Mouse (Mus musculus): ENCODE data around the gene Papola. TPM values are rescaled to one million over a fixed set of nuclear protein-coding genes. Genes with fewer than 3 reads are reported as not detected.
A peak's percentile ranks its signal among the peaks of the same experiment; 100 is the strongest.

The Papola gene
- polyA plus RNA-seq, 1 experiment from 2014 or later = 97.1 TPM

- Histone ChIP-seq H3K36me3 (replicated peaks) (no peaks in the 10 kb centered on the region), H3K4me1 (replicated peaks) (peaks cover 44% of the 10 kb centered on the region), H3K4me2 (no peak overlapping the region), H3K4me3 (replicated peaks) (no peak overlapping the region), H3K9me3 (replicated peaks) (no peaks in the 10 kb centered on the region), H3K27me3 (no peaks in the 10 kb centered on the region), H3K9ac (no peak overlapping the region), H3K27ac (replicated peaks) (no peak overlapping the region)
- no peak for ATAC-seq (ENCODE audit: insufficient read depth)
- WGBS (ENCODE audit: insufficient replicate concordance) = 66% methylated on average over 11 of the region's 11 CpGs
Observed at GRCm38 (mm10) chr12:105761171-105761570, 23.3 kb upstream of the Papola start.

GRCm38 (mm10) chr12:105761629-105762028, 22.9 kb upstream of the Papola start:
- Histone ChIP-seq H3K4me3 (replicated peaks) (no peak overlapping the region), H3K9ac (no peak overlapping the region), H3K36me3 (replicated peaks) (no peaks in the 10 kb centered on the region), H3K4me2 (no peak overlapping the region), H3K9me3 (replicated peaks) (no peaks in the 10 kb centered on the region), H3K27ac (replicated peaks) (no peak overlapping the region), H3K27me3 (no peaks in the 10 kb centered on the region), H3K4me1 (replicated peaks) (peaks cover 44% of the 10 kb centered on the region)
- ATAC-seq (ENCODE audit: insufficient read depth) = no peak
- 63% methylated on average over 3 of the region's 3 CpGs for WGBS (ENCODE audit: insufficient replicate concordance)

- no peak for ATAC-seq (ENCODE audit: insufficient read depth)
- Histone ChIP-seq H3K36me3 (replicated peaks) (no peaks in the 10 kb centered on the region), H3K9ac (no peak overlapping the region), H3K4me3 (replicated peaks) (no peak overlapping the region), H3K27ac (replicated peaks) (no peak overlapping the region), H3K4me2 (no peak overlapping the region), H3K27me3 (no peaks in the 10 kb centered on the region), H3K4me1 (replicated peaks) (no peaks in the 10 kb centered on the region), H3K9me3 (replicated peaks) (no peaks in the 10 kb centered on the region)
- 37% methylated on average over 10 of the region's 10 CpGs for WGBS (ENCODE audit: insufficient replicate concordance)
Observed at GRCm38 (mm10) chr12:105769700-105770099, 14.8 kb upstream of the Papola start.

- Histone ChIP-seq H3K27me3 (no peaks in the 10 kb centered on the region), H3K4me2 (no peak overlapping the region), H3K4me1 (replicated peaks) (no peaks in the 10 kb centered on the region), H3K4me3 (replicated peaks) (no peak overlapping the region), H3K36me3 (replicated peaks) (no peaks in the 10 kb centered on the region), H3K27ac (replicated peaks) (no peak overlapping the region), H3K9me3 (replicated peaks) (no peaks in the 10 kb centered on the region), H3K9ac (no peak overlapping the region)
- ATAC-seq (ENCODE audit: insufficient read depth) = no peak
- 75% methylated on average over 7 of the region's 7 CpGs for WGBS (ENCODE audit: insufficient replicate concordance)
Observed at GRCm38 (mm10) chr12:105774871-105775270, 9.6 kb upstream of the Papola start.

- Histone ChIP-seq H3K9me3 (replicated peaks) (no peaks in the 10 kb centered on the region), H3K9ac (no peak overlapping the region), H3K4me1 (replicated peaks) (no peaks in the 10 kb centered on the region), H3K27me3 (no peaks in the 10 kb centered on the region), H3K4me3 (replicated peaks) (no peak overlapping the region), H3K4me2 (no peak overlapping the region), H3K27ac (replicated peaks) (no peak overlapping the region), H3K36me3 (replicated peaks) (no peaks in the 10 kb centered on the region)
- no peak for ATAC-seq (ENCODE audit: insufficient read depth)
- 42% methylated on average over 4 of the region's 4 CpGs for WGBS (ENCODE audit: insufficient replicate concordance)
Observed at GRCm38 (mm10) chr12:105777651-105778050, 6.8 kb upstream of the Papola start.

- peak overlapping the region; percentile 95 for H3K27ac ChIP-seq (replicated peaks)
- no peaks in the 10 kb centered on the region for H3K9me3 ChIP-seq (replicated peaks)
- no peaks in the 10 kb centered on the region for H3K27me3 ChIP-seq
- H3K36me3 ChIP-seq (replicated peaks) = 0 out of 2 replicates have a peak, but pooled peaks cover 7% of the 10 kb centered on the region
- peak overlapping the region; percentile 94 for H3K4me3 ChIP-seq (replicated peaks)
- H3K4me2 ChIP-seq = peak overlapping the region; percentile 92
- whole genome bisulfite sequencing (ENCODE audit: insufficient replicate concordance) = under 1% methylated on average over 53 of the region's 53 CpGs
- H3K4me1 ChIP-seq (replicated peaks) = peaks cover 36% of the 10 kb centered on the region
- H3K9ac ChIP-seq = peak overlapping the region; percentile 90
- peak; percentile 74 for ATAC-seq (ENCODE audit: insufficient read depth)
Observed at GRCm38 (mm10) chr12:105785000-105785774, 693 bp downstream of the Papola start.

- Histone ChIP-seq H3K4me1 (replicated peaks) (peaks cover 44% of the 10 kb centered on the region), H3K9ac (peak overlapping the region; percentile 90), H3K36me3 (replicated peaks) (peaks cover 10% of the 10 kb centered on the region; the same call in 1 of the 2 replicates), H3K4me3 (replicated peaks) (peak overlapping the region; percentile 94), H3K27me3 (no peaks in the 10 kb centered on the region), H3K27ac (replicated peaks) (no peak overlapping the region), H3K4me2 (peak overlapping the region; percentile 92), H3K9me3 (replicated peaks) (no peaks in the 10 kb centered on the region)
- no peak for ATAC-seq (ENCODE audit: insufficient read depth)
- WGBS (ENCODE audit: insufficient replicate concordance) = 75% methylated on average over 1 of the region's 1 CpGs
Observed at GRCm38 (mm10) chr12:105786113-105786512, 1.6 kb downstream of the Papola start.

GRCm38 (mm10) chr12:105787626-105788025, 3.1 kb downstream of the Papola start:
- H3K9me3 ChIP-seq (replicated peaks) = no peaks in the 10 kb centered on the region
- no peak overlapping the region for H3K9ac ChIP-seq
- no peak overlapping the region for H3K27ac ChIP-seq (replicated peaks)
- peaks cover 45% of the 10 kb centered on the region for H3K4me1 ChIP-seq (replicated peaks)
- no peaks in the 10 kb centered on the region for H3K27me3 ChIP-seq
- 88% methylated on average over 2 of the region's 2 CpGs for WGBS (ENCODE audit: insufficient replicate concordance)
- ATAC-seq (ENCODE audit: insufficient read depth) = no peak
- no peak overlapping the region for H3K4me2 ChIP-seq
- H3K4me3 ChIP-seq (replicated peaks) = no peak overlapping the region
- peaks cover 11% of the 10 kb centered on the region; the same call in 1 of the 2 replicates for H3K36me3 ChIP-seq (replicated peaks)

- peaks cover 14% of the 10 kb centered on the region; the same call in 1 of the 2 replicates for H3K36me3 ChIP-seq (replicated peaks)
- H3K9me3 ChIP-seq (replicated peaks) = no peaks in the 10 kb centered on the region
- H3K27me3 ChIP-seq = no peaks in the 10 kb centered on the region
- H3K27ac ChIP-seq (replicated peaks) = no peak overlapping the region
- no peak overlapping the region for H3K4me2 ChIP-seq
- no peak overlapping the region for H3K4me3 ChIP-seq (replicated peaks)
- peaks cover 41% of the 10 kb centered on the region for H3K4me1 ChIP-seq (replicated peaks)
- no peak for ATAC-seq (ENCODE audit: insufficient read depth)
- H3K9ac ChIP-seq = no peak overlapping the region
- 64% methylated on average over 6 of the region's 6 CpGs for WGBS (ENCODE audit: insufficient replicate concordance)
Observed at GRCm38 (mm10) chr12:105789885-105790284, 5.4 kb downstream of the Papola start.

- ATAC-seq (ENCODE audit: insufficient read depth) = no peak
- no peaks in the 10 kb centered on the region for H3K27me3 ChIP-seq
Observed at GRCm38 (mm10) chr12:105794896-105795295, 10.4 kb downstream of the Papola start.

GRCm38 (mm10) chr12:105798001-105798400, 13.5 kb downstream of the Papola start:
- no peak overlapping the region for H3K4me2 ChIP-seq
- no peak overlapping the region for H3K9ac ChIP-seq
- peaks cover 40% of the 10 kb centered on the region for H3K36me3 ChIP-seq (replicated peaks)
- no peak overlapping the region for H3K4me3 ChIP-seq (replicated peaks)
- no peaks in the 10 kb centered on the region for H3K9me3 ChIP-seq (replicated peaks)
- peaks cover 29% of the 10 kb centered on the region for H3K4me1 ChIP-seq (replicated peaks)
- H3K27me3 ChIP-seq = no peaks in the 10 kb centered on the region
- no peak for ATAC-seq (ENCODE audit: insufficient read depth)
- H3K27ac ChIP-seq (replicated peaks) = no peak overlapping the region

More at GRCm38 (mm10) chr12:105794896-105795295, 10.4 kb downstream of the Papola start:
- H3K4me3 ChIP-seq (replicated peaks) = no peak overlapping the region
- no peak overlapping the region for H3K4me2 ChIP-seq
- peaks cover 17% of the 10 kb centered on the region for H3K36me3 ChIP-seq (replicated peaks)
- no peak overlapping the region for H3K27ac ChIP-seq (replicated peaks)
- no peak overlapping the region for H3K9ac ChIP-seq
- 60% methylated on average over 2 of the region's 2 CpGs for WGBS (ENCODE audit: insufficient replicate concordance)
- H3K9me3 ChIP-seq (replicated peaks) = no peaks in the 10 kb centered on the region
- peaks cover 41% of the 10 kb centered on the region for H3K4me1 ChIP-seq (replicated peaks)

GRCm38 (mm10) chr12:105805790-105806189, 21.3 kb downstream of the Papola start:
- peaks cover 9% of the 10 kb centered on the region for H3K4me1 ChIP-seq (replicated peaks)
- ATAC-seq (ENCODE audit: insufficient read depth) = no peak
- H3K36me3 ChIP-seq (replicated peaks) = peaks cover 88% of the 10 kb centered on the region
- no peak overlapping the region for H3K27ac ChIP-seq (replicated peaks)
- H3K4me2 ChIP-seq = no peak overlapping the region
- H3K27me3 ChIP-seq = no peaks in the 10 kb centered on the region
- H3K9ac ChIP-seq = no peak overlapping the region
- no peaks in the 10 kb centered on the region for H3K9me3 ChIP-seq (replicated peaks)
- no peak overlapping the region for H3K4me3 ChIP-seq (replicated peaks)
- WGBS (ENCODE audit: insufficient replicate concordance) = 83% methylated on average over 3 of the region's 3 CpGs

Measured in liver, embryonic 15.5 days (tissue).